Comparison of ENCODE assay signal across 19 mouse cellular contexts in the genomic region with DNA sequence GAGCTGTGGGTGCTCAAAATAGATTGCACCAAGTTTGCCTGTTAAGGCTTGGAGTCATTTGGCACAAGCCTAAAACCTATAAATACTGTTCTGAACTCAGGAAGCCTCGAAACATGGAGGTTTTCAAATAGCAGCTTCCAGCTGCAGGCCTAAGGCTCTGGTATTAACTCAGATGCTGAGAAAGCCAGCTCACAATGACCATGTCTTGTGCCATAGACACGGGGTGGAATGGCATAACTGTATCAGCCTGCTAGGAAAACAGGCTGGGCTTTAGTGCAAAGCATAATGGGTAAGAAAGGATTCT.
DNase-seq lines count a peak whose midpoint lies in the region; ATAC-seq and TF ChIP-seq lines count a peak whose summit lies in the region.
"Had no signal": no experiment of that assay in that cellular context is flagged by ENCODE, and none has a peak within 500 bp of the region (broad histone marks: within the 10 kb centered on the region; RNA-seq: fewer than 3 reads in every experiment).

No protein-coding gene starts in this region.

- no peak for TF ChIP-seq EP300 in stomach, postnatal 0 days (optimal IDR thresholded peaks at IDR 0.05)

- WGBS in kidney, embryonic 16.5 days = 45% methylated on average over 2 of the region's 2 CpGs
- WGBS in limb, embryonic 12.5 days = 24% methylated on average over 2 of the region's 2 CpGs
- 36% methylated on average over 2 of the region's 2 CpGs for WGBS in neural tube, embryonic 14.5 days
- WGBS in stomach, postnatal 0 days = 47% methylated on average over 2 of the region's 2 CpGs

- 0 out of 2 replicates have a peak, but pooled peaks have one; percentile 42 for ATAC-seq in kidney, embryonic 16.5 days (ENCODE audit: low FRiP score, low TSS enrichment)
- no peak for ATAC-seq in limb, embryonic 12.5 days (ENCODE audit: insufficient number of reproducible peaks, insufficient read depth, low FRiP score, low TSS enrichment, low read depth)
- peak; percentile 45 for ATAC-seq in neural tube, embryonic 14.5 days (ENCODE audit: low read depth)
- ATAC-seq in stomach, postnatal 0 days (ENCODE audit: low FRiP score, low TSS enrichment) = no peak

- no peaks in the 10 kb centered on the region for H3K27me3 ChIP-seq in kidney, embryonic 16.5 days (ENCODE audit: insufficient read depth, low read length)
- H3K27me3 ChIP-seq in limb, embryonic 12.5 days = peaks cover 21% of the 10 kb centered on the region
- no peaks in the 10 kb centered on the region for H3K27me3 ChIP-seq in neural tube, embryonic 14.5 days (ENCODE audit: control insufficient read depth, insufficient read depth, low read length)
- no peaks in the 10 kb centered on the region for H3K27me3 ChIP-seq in stomach, postnatal 0 days (ENCODE audit: control insufficient read depth, insufficient read depth, low read length)
- H3K27me3 ChIP-seq: midbrain, embryonic 12.5 days had no signal

- H3K27ac ChIP-seq in kidney, embryonic 16.5 days (ENCODE audit: low read length) = peak overlapping the region; percentile 58; the same call in 1 of the 2 replicates
- H3K27ac ChIP-seq in limb, embryonic 12.5 days = 0 out of 2 replicates have a peak overlapping the region, but pooled peaks have one; percentile 31
- H3K27ac ChIP-seq in neural tube, embryonic 14.5 days (ENCODE audit: low read depth, low read length) = 0 out of 2 replicates have a peak overlapping the region, but pooled peaks have one; percentile 28
- no peak overlapping the region for H3K27ac ChIP-seq in stomach, postnatal 0 days (replicated peaks)
- H3K27ac ChIP-seq: heart, adult 2 months; midbrain, embryonic 12.5 days had no signal

- no peaks in the 10 kb centered on the region for H3K9me3 ChIP-seq in kidney, embryonic 16.5 days (ENCODE audit: low read length)
- H3K9me3 ChIP-seq in limb, embryonic 12.5 days = no peaks in the 10 kb centered on the region
- H3K9me3 ChIP-seq in neural tube, embryonic 14.5 days (ENCODE audit: control insufficient read depth, low read length) = no peaks in the 10 kb centered on the region
- H3K9me3 ChIP-seq in stomach, postnatal 0 days (ENCODE audit: control insufficient read depth, low read length) = no peaks in the 10 kb centered on the region
- H3K9me3 ChIP-seq: midbrain, embryonic 12.5 days had no signal

- H3K36me3 ChIP-seq in kidney, embryonic 16.5 days (ENCODE audit: insufficient read depth, low read length) = no peaks in the 10 kb centered on the region
- no peaks in the 10 kb centered on the region for H3K36me3 ChIP-seq in limb, embryonic 12.5 days
- no peaks in the 10 kb centered on the region for H3K36me3 ChIP-seq in neural tube, embryonic 14.5 days (ENCODE audit: control insufficient read depth, insufficient read depth, low read length)
- no peaks in the 10 kb centered on the region for H3K36me3 ChIP-seq in stomach, postnatal 0 days (ENCODE audit: control insufficient read depth, insufficient read depth, low read length)
- H3K36me3 ChIP-seq: midbrain, embryonic 12.5 days had no signal

- no peak overlapping the region for H3K4me2 ChIP-seq in kidney, embryonic 16.5 days (replicated peaks; ENCODE audit: low read depth, low read length)
- H3K4me2 ChIP-seq in limb, embryonic 12.5 days = no peak overlapping the region
- H3K4me2 ChIP-seq in neural tube, embryonic 14.5 days (ENCODE audit: low read depth, low read length) = no peak overlapping the region
- H3K4me2 ChIP-seq in stomach, postnatal 0 days (replicated peaks; ENCODE audit: low read depth) = no peak overlapping the region
- H3K4me2 ChIP-seq: midbrain, embryonic 12.5 days had no signal

- H3K9ac ChIP-seq in kidney, embryonic 16.5 days (replicated peaks; ENCODE audit: low read length) = no peak overlapping the region
- H3K9ac ChIP-seq in limb, embryonic 12.5 days (replicated peaks) = no peak overlapping the region
- no peak overlapping the region for H3K9ac ChIP-seq in neural tube, embryonic 14.5 days (replicated peaks; ENCODE audit: low read depth, low read length)
- no peak overlapping the region for H3K9ac ChIP-seq in stomach, postnatal 0 days (ENCODE audit: low read length)
- H3K9ac ChIP-seq: midbrain, embryonic 12.5 days had no signal

- H3K4me3 ChIP-seq in kidney, embryonic 16.5 days (ENCODE audit: low read length) = no peak overlapping the region
- no peak overlapping the region for H3K4me3 ChIP-seq in limb, embryonic 12.5 days (replicated peaks)
- no peak overlapping the region for H3K4me3 ChIP-seq in neural tube, embryonic 14.5 days (ENCODE audit: low read depth, low read length)
- no peak overlapping the region for H3K4me3 ChIP-seq in stomach, postnatal 0 days (ENCODE audit: low read depth, low read length)
- H3K4me3 ChIP-seq: erythroblast, embryonic 14.5 days; heart, adult 2 months; midbrain, embryonic 12.5 days had no signal

- H3K4me1 ChIP-seq in kidney, embryonic 16.5 days (ENCODE audit: insufficient read depth, low read length) = no peaks in the 10 kb centered on the region
- 0 out of 2 replicates have a peak, but pooled peaks cover 6% of the 10 kb centered on the region for H3K4me1 ChIP-seq in limb, embryonic 12.5 days (replicated peaks)
- peaks cover 7% of the 10 kb centered on the region; the same call in 1 of the 2 replicates for H3K4me1 ChIP-seq in neural tube, embryonic 14.5 days (ENCODE audit: control insufficient read depth, insufficient read depth, low read length)
- no peaks in the 10 kb centered on the region for H3K4me1 ChIP-seq in stomach, postnatal 0 days (replicated peaks; ENCODE audit: control insufficient read depth, insufficient read depth)

- TF ChIP-seq CTCF in stomach, postnatal 0 days (IDR thresholded peaks at IDR 0.05; ENCODE audit: low read depth) = no peak

- peak; percentile 53 for DNase-seq in heart, adult 11 months
- no peak for DNase-seq in heart, adult 8-10 months (ENCODE audit: low spot score)
- no peak for DNase-seq in kidney, postnatal 14 days
- no peak for DNase-seq in stomach, postnatal 0 days (ENCODE audit: low spot score)
- DNase-seq: adrenal gland, adult 2 months; cerebellum, adult 8-10 months; gastrocnemius, postnatal 10 days; heart, adult 2 months; kidney, adult 11 months; layer of hippocampus, adult 9-11 months; liver; lung, postnatal 10 days; right cerebral cortex, postnatal 25 days; thymus, adult 18-20 months had no signal

Comparison
In these comparisons a context has a peak if more than half of its experiments do, and no peak if none do; other contexts are left out.
1. ATAC-seq: peak in kidney, embryonic 16.5 days (single experiment) and neural tube, embryonic 14.5 days (single experiment); none in limb, embryonic 12.5 days (single experiment) and stomach, postnatal 0 days (single experiment).